Mouse (Mus musculus): ENCODE results near the gene Serpine1. TPM values are rescaled to one million over a fixed set of nuclear protein-coding genes. Genes with fewer than 3 reads are reported as not detected.

Gene Serpine1
- total RNA-seq, 4 experiments from 2014 or later = 2.7 to 9.5 (median 6.5) TPM

GRCm38 (mm10) chr5:137096037-137096436, 24.0 kb upstream of the Serpine1 start:
- no peak for DNase-seq

- DNase-seq = no peak
Observed at GRCm38 (mm10) chr5:137095135-137095534, 23.1 kb upstream of the Serpine1 start.

- no peak for DNase-seq
Observed at GRCm38 (mm10) chr5:137093720-137094119, 21.7 kb upstream of the Serpine1 start.

- DNase-seq = no peak
Observed at GRCm38 (mm10) chr5:137091560-137091959, 19.5 kb upstream of the Serpine1 start.

- DNase-seq = no peak
Observed at GRCm38 (mm10) chr5:137090870-137091269, 18.8 kb upstream of the Serpine1 start.

- DNase-seq = peak; percentile 52
Observed at GRCm38 (mm10) chr5:137087410-137087809, 15.3 kb upstream of the Serpine1 start.

GRCm38 (mm10) chr5:137085731-137086130, 13.7 kb upstream of the Serpine1 start:
- no peak for DNase-seq

GRCm38 (mm10) chr5:137085021-137085420, 13.0 kb upstream of the Serpine1 start:
- DNase-seq = no peak

GRCm38 (mm10) chr5:137083051-137083450, 11.0 kb upstream of the Serpine1 start:
- no peak for DNase-seq

- no peak for DNase-seq
Observed at GRCm38 (mm10) chr5:137079849-137080248, 7.8 kb upstream of the Serpine1 start.

- no peak for DNase-seq
Observed at GRCm38 (mm10) chr5:137078616-137079015, 6.5 kb upstream of the Serpine1 start.

- DNase-seq = no peak
Observed at GRCm38 (mm10) chr5:137078041-137078440, 6.0 kb upstream of the Serpine1 start.

GRCm38 (mm10) chr5:137077187-137077586, 5.1 kb upstream of the Serpine1 start:
- DNase-seq = no peak

GRCm38 (mm10) chr5:137076191-137076930, 4.3 kb upstream of the Serpine1 start:
- no peak for DNase-seq

- DNase-seq = no peak
Observed at GRCm38 (mm10) chr5:137075726-137076125, 3.7 kb upstream of the Serpine1 start.

- no peak for DNase-seq
Observed at GRCm38 (mm10) chr5:137074191-137074651, 2.2 kb upstream of the Serpine1 start.

GRCm38 (mm10) chr5:137073141-137073540, 1.1 kb upstream of the Serpine1 start:
- no peak for DNase-seq

GRCm38 (mm10) chr5:137070881-137071605, 1.0 kb downstream of the Serpine1 start:
- DNase-seq = no peak

GRCm38 (mm10) chr5:137068711-137069110, 3.4 kb downstream of the Serpine1 start:
- no peak for DNase-seq

GRCm38 (mm10) chr5:137065923-137066322, 6.1 kb downstream of the Serpine1 start:
- DNase-seq = no peak

- DNase-seq = no peak
Observed at GRCm38 (mm10) chr5:137065454-137065853, 6.6 kb downstream of the Serpine1 start.

GRCm38 (mm10) chr5:137062601-137063000, 9.5 kb downstream of the Serpine1 start:
- no peak for DNase-seq

- peak; percentile 74 for DNase-seq
Observed at GRCm38 (mm10) chr5:137061809-137062481, 10.1 kb downstream of the Serpine1 start.
